Mouse (Mus musculus): ENCODE results near the gene Prps1. TPM values are rescaled to one million over a fixed set of nuclear protein-coding genes. Genes with fewer than 3 reads are reported as not detected.
A peak's percentile ranks its signal among the peaks of the same experiment; 100 is the strongest.

Prps1 gene
- total RNA-seq (2021): 10 to 100 TPM; 24.5 to 28.0 TPM
- 14.9 and 23.4 TPM in 2 replicates for polyA plus RNA-seq (2012; rRNA removed)
- long read RNA-seq, transcript Prps1-201 (7 exons, 1,965 nt): major isoform, 22 of 24 reads
- long read RNA-seq, partial matches to known transcripts: 1 of 24 reads
- long read RNA-seq, other reads (novel, unspliced or antisense): 1 of 24 reads

GRCm38 (mm10) chrX:140456279-140456731 lies at the start of gene Prps1:
Gene Prps1 (plus strand): TSS chrX:140456613.
- 15% methylated on average over 26 of the region's 26 CpGs for WGBS

GRCm38 (mm10) chrX:140407593-140407992 lies 48.8 kb upstream of the Prps1 start:
- H3K4me1 ChIP-seq (ENCODE audit: control insufficient read depth, insufficient read depth, low read length): no peaks in the 10 kb centered on the region
- DNase-seq: no peak
- H3K36me3 ChIP-seq (ENCODE audit: control insufficient read depth, insufficient read depth, low read length): no peaks in the 10 kb centered on the region
- 63% methylated on average over 5 of the region's 5 CpGs for WGBS
- no peak overlapping the region for H3K4me3 ChIP-seq
- H3K9ac ChIP-seq (ENCODE audit: low read depth, low read length): no peak overlapping the region
- no peaks in the 10 kb centered on the region for H3K79me2 ChIP-seq (replicated peaks; ENCODE audit: control insufficient read depth, insufficient read depth, low read length)
- TF ChIP-seq POLR2A (IDR thresholded peaks at IDR 0.05; ENCODE audit: insufficient read depth, low read depth, low read length) (no peak), CTCF (IDR thresholded peaks at IDR 0.05) (no peak), EP300 (IDR thresholded peaks at IDR 0.05; ENCODE audit: insufficient read depth, low read depth, low read length) (no peak)
- no peak overlapping the region for H3K27ac ChIP-seq
- H3K27me3 ChIP-seq (ENCODE audit: control insufficient read depth, insufficient read depth, low read length): no peaks in the 10 kb centered on the region
- intact Hi-C loops (cut with DNase I): no loop called here

More at GRCm38 (mm10) chrX:140456279-140456731, at the start of gene Prps1:
- Histone ChIP-seq H3K4me3 (peak within 1 kb of the TSS; percentile 67), H3K27ac (peak within 1 kb of the TSS; percentile 55), H3K9ac (ENCODE audit: low read depth, low read length) (peak within 1 kb of the TSS; percentile 75), H3K27me3 (ENCODE audit: control insufficient read depth, insufficient read depth, low read length) (no peaks in the 10 kb centered on the region), H3K36me3 (ENCODE audit: control insufficient read depth, insufficient read depth, low read length) (no peaks in the 10 kb centered on the region), H3K79me2 (replicated peaks; ENCODE audit: control insufficient read depth, insufficient read depth, low read length) (no peaks in the 10 kb centered on the region), H3K4me1 (ENCODE audit: control insufficient read depth, insufficient read depth, low read length) (no peaks in the 10 kb centered on the region)
- TF ChIP-seq EP300 (IDR thresholded peaks at IDR 0.05; ENCODE audit: insufficient read depth, low read depth, low read length) (no peak), POLR2A (IDR thresholded peaks at IDR 0.05; ENCODE audit: insufficient read depth, low read depth, low read length) (peak; percentile 84)
- DNase-seq: peak; percentile 83 to 87
- intact Hi-C loops (cut with DNase I): no loop called here

GRCm38 (mm10) chrX:140418467-140418866 lies 37.9 kb upstream of the Prps1 start:
- WGBS: 86% methylated on average over 4 of the region's 4 CpGs
- H3K4me3 ChIP-seq: no peak overlapping the region
- no peak overlapping the region for H3K9ac ChIP-seq (ENCODE audit: low read depth, low read length)
- H3K79me2 ChIP-seq (replicated peaks; ENCODE audit: control insufficient read depth, insufficient read depth, low read length): no peaks in the 10 kb centered on the region
- no peaks in the 10 kb centered on the region for H3K27me3 ChIP-seq (ENCODE audit: control insufficient read depth, insufficient read depth, low read length)
- intact Hi-C loops (cut with DNase I): no loop called here
- no peak for DNase-seq
- no peak for TF ChIP-seq CTCF (IDR thresholded peaks at IDR 0.05)
- no peak for TF ChIP-seq POLR2A (IDR thresholded peaks at IDR 0.05; ENCODE audit: insufficient read depth, low read depth, low read length)
- no peak for TF ChIP-seq EP300 (IDR thresholded peaks at IDR 0.05; ENCODE audit: insufficient read depth, low read depth, low read length)
- H3K36me3 ChIP-seq (ENCODE audit: control insufficient read depth, insufficient read depth, low read length): no peaks in the 10 kb centered on the region
- H3K27ac ChIP-seq: no peak overlapping the region
- no peaks in the 10 kb centered on the region for H3K4me1 ChIP-seq (ENCODE audit: control insufficient read depth, insufficient read depth, low read length)

GRCm38 (mm10) chrX:140427124-140427523 lies 29.3 kb upstream of the Prps1 start:
- no peak for TF ChIP-seq EP300 (IDR thresholded peaks at IDR 0.05; ENCODE audit: insufficient read depth, low read depth, low read length)
- TF ChIP-seq CTCF (IDR thresholded peaks at IDR 0.05): no peak
- no peak for TF ChIP-seq POLR2A (IDR thresholded peaks at IDR 0.05; ENCODE audit: insufficient read depth, low read depth, low read length)
- 58% methylated on average over 4 of the region's 4 CpGs for WGBS
- intact Hi-C loops (cut with DNase I): no loop called here

GRCm38 (mm10) chrX:140428252-140428651 lies 28.2 kb upstream of the Prps1 start:
- H3K36me3 ChIP-seq (ENCODE audit: control insufficient read depth, insufficient read depth, low read length): no peaks in the 10 kb centered on the region
- TF ChIP-seq CTCF (IDR thresholded peaks at IDR 0.05) (peak; percentile 35), EP300 (IDR thresholded peaks at IDR 0.05; ENCODE audit: insufficient read depth, low read depth, low read length) (no peak)
- WGBS: 58% methylated on average over 8 of the region's 8 CpGs
- no peaks in the 10 kb centered on the region; the same call in 1 of the 2 replicates for H3K27me3 ChIP-seq (ENCODE audit: control insufficient read depth, insufficient read depth, low read length)
- H3K9ac ChIP-seq (ENCODE audit: low read depth, low read length): no peak overlapping the region
- intact Hi-C loops (cut with DNase I): no loop called here
- H3K4me3 ChIP-seq: no peak overlapping the region
- no peaks in the 10 kb centered on the region for H3K4me1 ChIP-seq (ENCODE audit: control insufficient read depth, insufficient read depth, low read length)
- H3K27ac ChIP-seq: no peak overlapping the region
- DNase-seq: no peak
- no peaks in the 10 kb centered on the region for H3K79me2 ChIP-seq (replicated peaks; ENCODE audit: control insufficient read depth, insufficient read depth, low read length)

More at GRCm38 (mm10) chrX:140427124-140427523, 29.3 kb upstream of the Prps1 start:
- Histone ChIP-seq H3K36me3 (ENCODE audit: control insufficient read depth, insufficient read depth, low read length) (no peaks in the 10 kb centered on the region), H3K4me1 (ENCODE audit: control insufficient read depth, insufficient read depth, low read length) (no peaks in the 10 kb centered on the region), H3K4me3 (no peak overlapping the region), H3K27ac (no peak overlapping the region), H3K27me3 (ENCODE audit: control insufficient read depth, insufficient read depth, low read length) (no peaks in the 10 kb centered on the region), H3K9ac (ENCODE audit: low read depth, low read length) (no peak overlapping the region), H3K79me2 (replicated peaks; ENCODE audit: control insufficient read depth, insufficient read depth, low read length) (no peaks in the 10 kb centered on the region)
- DNase-seq: no peak

GRCm38 (mm10) chrX:140429985-140430384 lies 26.4 kb upstream of the Prps1 start:
- no peaks in the 10 kb centered on the region; the same call in 1 of the 2 replicates for H3K27me3 ChIP-seq (ENCODE audit: control insufficient read depth, insufficient read depth, low read length)
- no peak overlapping the region for H3K9ac ChIP-seq (ENCODE audit: low read depth, low read length)
- intact Hi-C loops (cut with DNase I): no loop called here
- DNase-seq: no peak
- no peak overlapping the region for H3K4me3 ChIP-seq
- TF ChIP-seq EP300 (IDR thresholded peaks at IDR 0.05; ENCODE audit: insufficient read depth, low read depth, low read length): no peak
- no peak for TF ChIP-seq POLR2A (IDR thresholded peaks at IDR 0.05; ENCODE audit: insufficient read depth, low read depth, low read length)
- no peak for TF ChIP-seq CTCF (IDR thresholded peaks at IDR 0.05)
- no peak overlapping the region for H3K27ac ChIP-seq
- H3K36me3 ChIP-seq (ENCODE audit: control insufficient read depth, insufficient read depth, low read length): no peaks in the 10 kb centered on the region
- no peaks in the 10 kb centered on the region for H3K79me2 ChIP-seq (replicated peaks; ENCODE audit: control insufficient read depth, insufficient read depth, low read length)
- no peaks in the 10 kb centered on the region for H3K4me1 ChIP-seq (ENCODE audit: control insufficient read depth, insufficient read depth, low read length)
- 64% methylated on average over 5 of the region's 5 CpGs for WGBS
